ENCODE assay signal across 9 mouse cellular contexts in genomic region chr19:44544775-44545174, GRCm38 (mm10). TPM values are rescaled to one million over a fixed set of nuclear protein-coding genes. Genes with fewer than 3 reads are reported as not detected.
DNase-seq lines count a peak whose midpoint lies in the region; ATAC-seq and TF ChIP-seq lines count a peak whose summit lies in the region.
"Had no signal": no experiment of that assay in that cellular context is flagged by ENCODE, and none has a peak within 500 bp of the region (broad histone marks: within the 10 kb centered on the region; RNA-seq: fewer than 3 reads in every experiment).

No protein-coding gene starts in this region.

- intact Hi-C loops in heart, postnatal 25 days (cut with DNase I), result loop anchor here (5.0 to 10.0 kb wide), 2 partner anchors 67 to 300 kb away; no protein-coding TSS in a partner anchor

- peak overlapping the region; percentile 42 for H3K4me3 ChIP-seq in limb, embryonic 14.5 days (replicated peaks; ENCODE audit: low read length)
- peak overlapping the region; percentile 43; the same call in 1 of the 2 replicates for H3K4me3 ChIP-seq in midbrain, embryonic 16.5 days (ENCODE audit: low read depth, low read length)

- H3K9me3 ChIP-seq in limb, embryonic 14.5 days (ENCODE audit: control insufficient read depth, low read length), result peaks cover 5% of the 10 kb centered on the region; the same call in 1 of the 2 replicates
- no peaks in the 10 kb centered on the region; the same call in 1 of the 2 replicates for H3K9me3 ChIP-seq in midbrain, embryonic 16.5 days (replicated peaks; ENCODE audit: control insufficient read depth, low read length, poor library complexity, severe bottlenecking)

- TF ChIP-seq POLR2A in limb, embryonic 14.5 days (IDR thresholded peaks at IDR 0.05; ENCODE audit: borderline replicate concordance, extremely low read depth, insufficient read depth, insufficient read length), result no peak

- 3% methylated on average over 13 of the region's 13 CpGs for WGBS in limb, embryonic 14.5 days
- WGBS in midbrain, embryonic 16.5 days, result 1% methylated on average over 13 of the region's 13 CpGs

- H3K9ac ChIP-seq in limb, embryonic 14.5 days (ENCODE audit: low read depth, low read length, severe bottlenecking), result no peak overlapping the region
- H3K9ac ChIP-seq in midbrain, embryonic 16.5 days (ENCODE audit: low read depth, low read length), result no peak overlapping the region

- H3K4me2 ChIP-seq in limb, embryonic 14.5 days (replicated peaks; ENCODE audit: low read depth, low read length, severe bottlenecking), result peak overlapping the region; percentile 71
- H3K4me2 ChIP-seq in midbrain, embryonic 16.5 days (ENCODE audit: low read length), result peak overlapping the region; percentile 67

- peak; percentile 94 for DNase-seq in heart, adult 11 months
- DNase-seq in heart, postnatal 25 days (ENCODE audit: low spot score), result no peak
- peak; percentile 77 for DNase-seq in heart, adult 8-10 months (ENCODE audit: low spot score)
- DNase-seq in kidney, adult 8-10 months, result peak; percentile 47 to 81
- DNase-seq in limb, embryonic 14.5 days (ENCODE audit: low spot score), result peak; percentile 91
- DNase-seq in spleen, postnatal 36 days (ENCODE audit: low spot score in 2 of 2), result peak; percentile 47 to 63

- H3K27me3 ChIP-seq in limb, embryonic 14.5 days (ENCODE audit: control insufficient read depth, insufficient read depth, low read length), result peaks cover 3% of the 10 kb centered on the region; the same call in 1 of the 2 replicates
- H3K27me3 ChIP-seq in midbrain, embryonic 16.5 days (ENCODE audit: control insufficient read depth, insufficient read depth, low read depth, low read length), result peaks cover 31% of the 10 kb centered on the region

- peak; percentile 95 for ATAC-seq in common myeloid progenitor, adult 5-6 weeks (replicated peaks; ENCODE audit: low read depth, poor library complexity, severe bottlenecking)
- ATAC-seq in limb, embryonic 14.5 days (ENCODE audit: low FRiP score, low read depth), result 0 out of 2 replicates have a peak, but pooled peaks have one; percentile 65
- no peak for ATAC-seq in midbrain, embryonic 16.5 days

- peaks cover 21% of the 10 kb centered on the region for H3K36me3 ChIP-seq in limb, embryonic 14.5 days (ENCODE audit: control insufficient read depth, insufficient read depth, low read length)
- H3K36me3 ChIP-seq in midbrain, embryonic 16.5 days (ENCODE audit: control insufficient read depth, insufficient read depth, low read length), result peaks cover 13% of the 10 kb centered on the region

- H3K27ac ChIP-seq in limb, embryonic 14.5 days (replicated peaks; ENCODE audit: low read depth, low read length), result no peak overlapping the region
- no peak overlapping the region for H3K27ac ChIP-seq in midbrain, embryonic 16.5 days (ENCODE audit: low read length)

- H3K4me1 ChIP-seq in limb, embryonic 14.5 days (ENCODE audit: control insufficient read depth, insufficient read depth, low read length), result peaks cover 3% of the 10 kb centered on the region; the same call in 1 of the 2 replicates
- peaks cover 3% of the 10 kb centered on the region for H3K4me1 ChIP-seq in midbrain, embryonic 16.5 days (ENCODE audit: control insufficient read depth, insufficient read depth, low read length)

RNA-seq across cellular contexts. Expression of gene Sec31b, which starts 0.9 kb away (rescaled TPM):
- total RNA-seq in heart, postnatal 25 days (2021), result 1 to 10 TPM; 6.5 to 6.9 TPM
- total RNA-seq in common myeloid progenitor, adult 5-6 weeks (2017), result 0.24 and 2.6 TPM in 2 replicates
- total RNA-seq in heart, adult 8-10 months (2022), result 10 to 100 TPM in 3 of 4 experiments, 1 to 10 TPM in 1; 9.7 to 14.1 (median 10.7) TPM
- 1.5 and 1.6 TPM in 2 replicates for polyA plus RNA-seq in limb, embryonic 14.5 days (2012; rRNA removed)
- polyA plus RNA-seq in limb, embryonic 14.5 days (2014; fragmentation: Nextera tagmentation; extraction: Ambion mirVana), result 0.14 and 0.34 TPM in 2 replicates
- 0.15 and 0.32 TPM in 2 replicates for polyA plus RNA-seq in midbrain, embryonic 16.5 days (2015; fragmentation: Nextera tagmentation; extraction: Ambion mirVana)

RNA-seq across cellular contexts. Expression of gene Gm20538, which starts 7.9 kb away (rescaled TPM):
- total RNA-seq in heart, postnatal 25 days (2021), result not detected
- total RNA-seq in common myeloid progenitor, adult 5-6 weeks (2017), result not detected in 2 replicates
- total RNA-seq in heart, adult 8-10 months (2022), result not detected
- polyA plus RNA-seq in limb, embryonic 14.5 days (2012; rRNA removed), result not detected in 2 replicates
- not detected in 2 replicates for polyA plus RNA-seq in limb, embryonic 14.5 days (2014; fragmentation: Nextera tagmentation; extraction: Ambion mirVana)
- polyA plus RNA-seq in midbrain, embryonic 16.5 days (2015; fragmentation: Nextera tagmentation; extraction: Ambion mirVana), result not detected in 2 replicates
- total RNA-seq: adrenal gland, postnatal 4 days had no signal

RNA-seq across cellular contexts. Expression of gene Ndufb8, which starts 10.5 kb away (rescaled TPM):
- total RNA-seq in heart, postnatal 25 days (2021), result 1,000 to 10,000 TPM; 2,025 to 2,150 TPM
- 191 and 244 TPM in 2 replicates for total RNA-seq in common myeloid progenitor, adult 5-6 weeks (2017)
- 1,000 to 10,000 TPM; 2,001 to 2,142 (median 2,069) TPM for total RNA-seq in heart, adult 8-10 months (2022)
- polyA plus RNA-seq in limb, embryonic 14.5 days (2012; rRNA removed), result 334 and 452 TPM in 2 replicates
- 487 and 542 TPM in 2 replicates for polyA plus RNA-seq in limb, embryonic 14.5 days (2014; fragmentation: Nextera tagmentation; extraction: Ambion mirVana)
- 570 and 615 TPM in 2 replicates for polyA plus RNA-seq in midbrain, embryonic 16.5 days (2015; fragmentation: Nextera tagmentation; extraction: Ambion mirVana)

RNA-seq across cellular contexts. Expression of gene Hif1an, which starts 17.9 kb away (rescaled TPM):
- 10 to 100 TPM; 56.5 to 58.9 TPM for total RNA-seq in heart, postnatal 25 days (2021)
- total RNA-seq in common myeloid progenitor, adult 5-6 weeks (2017), result 11.3 and 14.7 TPM in 2 replicates
- total RNA-seq in heart, adult 8-10 months (2022), result 10 to 100 TPM; 53.2 to 62.2 (median 59.5) TPM
- 30.1 and 34.0 TPM in 2 replicates for polyA plus RNA-seq in limb, embryonic 14.5 days (2012; rRNA removed)
- 27.3 and 28.1 TPM in 2 replicates for polyA plus RNA-seq in limb, embryonic 14.5 days (2014; fragmentation: Nextera tagmentation; extraction: Ambion mirVana)
- 25.2 and 28.6 TPM in 2 replicates for polyA plus RNA-seq in midbrain, embryonic 16.5 days (2015; fragmentation: Nextera tagmentation; extraction: Ambion mirVana)

RNA-seq across cellular contexts. Expression of gene Wnt8b, which starts 51.5 kb away (rescaled TPM):
- not detected for total RNA-seq in heart, postnatal 25 days (2021)
- not detected in 2 replicates for total RNA-seq in common myeloid progenitor, adult 5-6 weeks (2017)
- total RNA-seq in heart, adult 8-10 months (2022), result under 1 TPM in 1 of 4 experiments, not detected in 3; 0.09 TPM
- 0.03 and 0.04 TPM in 2 replicates for polyA plus RNA-seq in limb, embryonic 14.5 days (2012; rRNA removed)
- polyA plus RNA-seq in limb, embryonic 14.5 days (2014; fragmentation: Nextera tagmentation; extraction: Ambion mirVana), result not detected in 2 replicates
- 1.2 and 2.1 TPM in 2 replicates for polyA plus RNA-seq in midbrain, embryonic 16.5 days (2015; fragmentation: Nextera tagmentation; extraction: Ambion mirVana)
